Mouse (Mus musculus): Measurements from ENCODE around the gene Mpdz. TPM values are rescaled to one million over a fixed set of nuclear protein-coding genes. Genes with fewer than 3 reads are reported as not detected.

Mpdz gene
- total RNA-seq (2014; rRNA removed): 38.4 and 43.1 TPM in 2 replicates
- polyA plus RNA-seq (2012; rRNA removed): 5.9 and 6.8 TPM in 2 replicates

DNA sequence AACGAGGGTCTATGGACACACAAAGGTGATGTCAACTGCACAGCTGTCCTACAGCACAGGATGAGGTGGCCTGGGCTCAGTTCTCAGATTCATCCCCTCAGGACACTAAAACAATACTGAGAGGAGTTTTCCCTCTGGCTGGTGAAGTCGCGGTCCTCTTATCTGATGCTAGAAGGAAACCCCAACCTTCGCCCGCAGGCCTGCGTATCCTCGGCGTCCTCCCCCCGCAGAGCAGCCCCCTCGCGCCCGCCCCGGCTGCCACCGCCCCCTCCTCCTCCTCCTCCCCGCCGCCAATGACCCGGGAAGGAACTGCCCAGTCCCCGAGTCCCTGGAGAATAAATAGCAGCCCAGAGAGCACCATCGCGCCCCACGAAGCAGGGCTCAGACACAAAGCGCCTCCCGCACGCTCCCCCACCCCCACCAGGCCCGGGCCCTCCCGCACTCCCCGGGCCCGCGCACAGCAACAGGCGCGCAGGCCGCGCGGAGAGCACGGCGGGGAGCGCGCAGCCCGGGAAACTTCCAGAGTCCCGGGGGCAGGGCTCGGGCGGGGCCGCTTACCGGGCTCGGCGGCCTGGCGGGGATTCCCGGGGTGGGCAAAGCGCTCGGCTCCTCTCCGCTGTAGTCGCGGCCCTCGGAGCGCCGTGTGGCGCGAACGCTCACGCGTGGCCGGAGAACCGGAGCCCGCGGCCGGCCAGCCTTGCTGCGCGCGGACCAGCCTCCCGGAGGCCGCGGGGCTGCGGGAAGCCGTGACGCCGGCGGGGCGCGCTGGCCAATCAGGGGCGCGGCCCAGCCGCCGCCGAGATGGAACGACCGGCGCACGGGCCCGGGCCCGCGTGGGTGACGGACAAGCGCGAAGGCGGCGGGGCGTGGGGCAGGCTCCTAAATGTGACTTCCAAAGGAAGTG lies at the start of gene Mpdz:
TSS of gene Mpdz (minus strand) at position 738 of the 904 bp plus-strand sequence.
- Histone ChIP-seq H3K79me2 (ENCODE audit: control insufficient read depth, insufficient read depth, low read length) (no peaks in the 10 kb centered on the region), H3K27ac (replicated peaks; ENCODE audit: insufficient read depth, low read depth, low read length) (no peak within 1 kb of the TSS), H3K9ac (ENCODE audit: low read depth, low read length) (peak within 1 kb of the TSS; percentile 90), H3K27me3 (ENCODE audit: control insufficient read depth, insufficient read depth, low read length) (0 out of 2 replicates have a peak, but pooled peaks cover 3% of the 10 kb centered on the region), H3K36me3 (ENCODE audit: control insufficient read depth, insufficient read depth, low read length) (no peaks in the 10 kb centered on the region), H3K4me1 (ENCODE audit: control insufficient read depth, insufficient read depth, low read length) (peaks cover 4% of the 10 kb centered on the region), H3K4me3 (ENCODE audit: insufficient read depth, low read depth, low read length) (peak within 1 kb of the TSS; percentile 91)
- DNase-seq (ENCODE audit: extremely low read depth, low read depth, low spot score): no peak
- TF ChIP-seq POLR2A (IDR thresholded peaks at IDR 0.05; ENCODE audit: extremely low read depth, insufficient read depth, low read length) (no peak), CTCF (IDR thresholded peaks at IDR 0.05; ENCODE audit: low read depth, low read length) (no peak)
- WGBS: under 1% methylated on average over 90 of the region's 97 CpGs

- H3K27me3 ChIP-seq (ENCODE audit: control insufficient read depth, insufficient read depth, low read length): no peaks in the 10 kb centered on the region
- H3K36me3 ChIP-seq (ENCODE audit: control insufficient read depth, insufficient read depth, low read length): no peaks in the 10 kb centered on the region
- no peak overlapping the region for H3K9ac ChIP-seq (ENCODE audit: low read depth, low read length)
- H3K79me2 ChIP-seq (ENCODE audit: control insufficient read depth, insufficient read depth, low read length): no peaks in the 10 kb centered on the region
- WGBS: 88% methylated on average over 2 of the region's 2 CpGs
- no peak overlapping the region for H3K4me3 ChIP-seq (ENCODE audit: insufficient read depth, low read depth, low read length)
- DNase-seq (ENCODE audit: extremely low read depth, low read depth, low spot score): no peak
- H3K4me1 ChIP-seq (ENCODE audit: control insufficient read depth, insufficient read depth, low read length): no peaks in the 10 kb centered on the region
- no peak overlapping the region for H3K27ac ChIP-seq (replicated peaks; ENCODE audit: insufficient read depth, low read depth, low read length)
- TF ChIP-seq POLR2A (IDR thresholded peaks at IDR 0.05; ENCODE audit: extremely low read depth, insufficient read depth, low read length) (no peak), CTCF (IDR thresholded peaks at IDR 0.05; ENCODE audit: low read depth, low read length) (no peak)
Observed at GRCm38 (mm10) chr4:81490556-81490955, 47.9 kb upstream of the Mpdz start.

- H3K27ac ChIP-seq (replicated peaks; ENCODE audit: insufficient read depth, low read depth, low read length): no peak overlapping the region
- TF ChIP-seq CTCF (IDR thresholded peaks at IDR 0.05; ENCODE audit: low read depth, low read length) (no peak), POLR2A (IDR thresholded peaks at IDR 0.05; ENCODE audit: extremely low read depth, insufficient read depth, low read length) (no peak)
- no peaks in the 10 kb centered on the region for H3K4me1 ChIP-seq (ENCODE audit: control insufficient read depth, insufficient read depth, low read length)
- DNase-seq (ENCODE audit: extremely low read depth, low read depth, low spot score): no peak
- H3K79me2 ChIP-seq (ENCODE audit: control insufficient read depth, insufficient read depth, low read length): no peaks in the 10 kb centered on the region
- no peaks in the 10 kb centered on the region for H3K36me3 ChIP-seq (ENCODE audit: control insufficient read depth, insufficient read depth, low read length)
- H3K27me3 ChIP-seq (ENCODE audit: control insufficient read depth, insufficient read depth, low read length): no peaks in the 10 kb centered on the region
- no peak overlapping the region for H3K4me3 ChIP-seq (ENCODE audit: insufficient read depth, low read depth, low read length)
- WGBS: 73% methylated on average over 7 of the region's 7 CpGs
- no peak overlapping the region for H3K9ac ChIP-seq (ENCODE audit: low read depth, low read length)
Observed at GRCm38 (mm10) chr4:81484603-81485002, 42.0 kb upstream of the Mpdz start.

DNA sequence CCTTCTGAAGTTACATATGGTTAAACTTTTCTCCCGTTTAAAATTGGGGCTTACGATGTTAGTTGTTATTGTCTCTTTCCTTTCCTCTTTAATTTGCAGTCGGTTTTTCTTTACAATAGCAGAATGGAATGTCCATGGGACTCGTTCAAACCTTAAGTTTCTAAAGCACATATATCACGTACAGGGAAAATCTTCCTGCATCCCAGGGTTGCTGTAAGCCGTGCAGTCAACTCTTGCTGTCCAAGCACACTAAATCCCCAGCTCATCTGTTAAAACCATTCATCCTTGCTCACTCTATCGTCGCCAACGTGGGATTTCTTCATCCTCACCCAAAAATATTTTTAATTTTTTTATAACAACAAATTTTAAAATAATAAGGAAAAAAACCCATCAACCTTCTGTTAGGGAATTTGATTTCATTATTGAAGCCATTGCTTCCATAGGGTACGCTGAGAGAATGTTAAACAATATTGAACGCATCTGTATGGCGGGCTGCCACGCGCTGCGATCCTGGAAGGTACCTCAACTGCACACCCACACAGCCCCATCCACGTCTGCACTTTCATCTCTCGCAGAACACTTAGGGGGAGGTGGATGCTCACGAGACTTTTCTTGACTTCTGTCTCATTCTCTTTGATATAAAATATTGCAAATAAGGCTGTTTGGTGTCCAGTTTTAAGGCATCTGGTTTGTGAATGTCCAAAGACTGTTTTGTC lies 41.4 kb upstream of the Mpdz start:
- 86% methylated on average over 18 of the region's 18 CpGs for WGBS
- Histone ChIP-seq H3K27me3 (ENCODE audit: control insufficient read depth, insufficient read depth, low read length) (no peaks in the 10 kb centered on the region), H3K4me3 (ENCODE audit: insufficient read depth, low read depth, low read length) (no peak overlapping the region), H3K4me1 (ENCODE audit: control insufficient read depth, insufficient read depth, low read length) (no peaks in the 10 kb centered on the region), H3K79me2 (ENCODE audit: control insufficient read depth, insufficient read depth, low read length) (no peaks in the 10 kb centered on the region), H3K27ac (replicated peaks; ENCODE audit: insufficient read depth, low read depth, low read length) (no peak overlapping the region), H3K9ac (ENCODE audit: low read depth, low read length) (no peak overlapping the region), H3K36me3 (ENCODE audit: control insufficient read depth, insufficient read depth, low read length) (no peaks in the 10 kb centered on the region)
- TF ChIP-seq POLR2A (IDR thresholded peaks at IDR 0.05; ENCODE audit: extremely low read depth, insufficient read depth, low read length) (no peak), CTCF (IDR thresholded peaks at IDR 0.05; ENCODE audit: low read depth, low read length) (no peak)
- DNase-seq (ENCODE audit: extremely low read depth, low read depth, low spot score): no peak

GRCm38 (mm10) chr4:81483159-81483558 lies 40.5 kb upstream of the Mpdz start:
- WGBS: 43% methylated on average over 6 of the region's 6 CpGs
- no peaks in the 10 kb centered on the region for H3K36me3 ChIP-seq (ENCODE audit: control insufficient read depth, insufficient read depth, low read length)
- no peak overlapping the region for H3K9ac ChIP-seq (ENCODE audit: low read depth, low read length)
- H3K27me3 ChIP-seq (ENCODE audit: control insufficient read depth, insufficient read depth, low read length): no peaks in the 10 kb centered on the region
- no peaks in the 10 kb centered on the region for H3K79me2 ChIP-seq (ENCODE audit: control insufficient read depth, insufficient read depth, low read length)
- TF ChIP-seq CTCF (IDR thresholded peaks at IDR 0.05; ENCODE audit: low read depth, low read length): no peak
- TF ChIP-seq POLR2A (IDR thresholded peaks at IDR 0.05; ENCODE audit: extremely low read depth, insufficient read depth, low read length): no peak
- no peak overlapping the region for H3K27ac ChIP-seq (replicated peaks; ENCODE audit: insufficient read depth, low read depth, low read length)
- DNase-seq (ENCODE audit: extremely low read depth, low read depth, low spot score): no peak
- no peaks in the 10 kb centered on the region for H3K4me1 ChIP-seq (ENCODE audit: control insufficient read depth, insufficient read depth, low read length)
- no peak overlapping the region for H3K4me3 ChIP-seq (ENCODE audit: insufficient read depth, low read depth, low read length)
